Mouse (Mus musculus): ENCODE results near the gene Rps11.
A peak's percentile ranks its signal among the peaks of the same experiment; 100 is the strongest.
"Not testable (repeated sequence)": the region's sequence is repeated elsewhere in the genome, so short reads cannot be mapped to it uniquely, and the experiment has no call there.

Rps11 gene

DNA sequence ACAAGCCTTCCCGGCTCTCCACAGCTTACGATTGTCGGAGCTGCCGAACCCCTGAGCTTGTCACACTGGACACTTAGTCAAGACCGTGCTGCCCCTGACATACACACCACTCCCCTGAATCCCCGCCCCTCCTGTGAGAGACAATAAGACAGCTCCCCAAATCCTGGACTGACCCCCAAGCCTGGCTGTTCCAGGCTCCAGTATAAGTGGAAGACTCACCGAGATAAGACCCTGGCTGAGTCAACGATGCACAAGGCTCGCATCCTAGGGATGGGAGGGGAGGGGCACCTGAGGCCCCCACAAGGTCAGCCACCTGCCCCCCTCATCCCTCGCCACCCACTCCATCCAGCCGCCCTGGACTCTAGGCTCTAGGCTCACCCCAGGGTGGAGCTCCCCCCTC lies 7.6 kb upstream of the Rps11 start:
- no peak for DNase-seq

GRCm38 (mm10) chr7:45129776-45130512 lies 5.7 kb upstream of the Rps11 start:
- DNase-seq, result no peak

- peak; percentile 52 to 71 for DNase-seq
Measured at GRCm38 (mm10) chr7:45129318-45129717, 5.1 kb upstream of the Rps11 start.

DNA sequence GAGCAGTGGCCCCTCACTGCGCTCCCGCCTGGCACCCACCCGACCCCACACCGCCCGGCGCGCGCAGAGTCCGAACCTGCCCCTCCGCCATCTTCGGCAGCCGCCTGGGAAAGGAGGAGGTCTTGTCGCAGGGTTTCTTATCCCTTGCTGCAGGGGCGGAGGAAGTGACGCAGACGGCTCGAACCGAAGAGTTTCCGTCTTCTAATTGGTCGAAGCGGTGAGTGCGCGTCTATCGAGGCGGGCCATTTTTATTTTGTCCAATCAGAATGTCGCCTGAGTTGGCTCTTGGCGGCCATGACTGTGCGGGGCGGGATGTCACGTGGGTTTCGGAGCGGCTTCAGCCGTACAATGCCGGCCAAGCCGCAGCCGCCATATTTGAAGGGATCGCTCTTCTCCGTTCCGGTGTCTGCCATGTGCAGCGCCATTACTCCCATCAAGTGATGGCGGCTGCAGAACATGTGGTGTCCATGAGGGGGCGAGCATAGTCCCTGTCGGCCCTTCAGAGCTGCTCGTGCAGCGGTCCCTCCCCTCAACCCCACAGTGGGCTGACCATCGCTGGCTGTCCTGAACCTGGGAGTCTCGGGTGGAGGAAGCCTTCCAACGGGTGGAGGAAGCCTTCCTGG lies 4.5 kb upstream of the Rps11 start, which contains the start of gene Rpl13a:
Gene Rpl13a, minus strand, starts transcription at position 138 of the 623 bp plus-strand sequence.
- peak; percentile 98 to 99 for DNase-seq

DNA sequence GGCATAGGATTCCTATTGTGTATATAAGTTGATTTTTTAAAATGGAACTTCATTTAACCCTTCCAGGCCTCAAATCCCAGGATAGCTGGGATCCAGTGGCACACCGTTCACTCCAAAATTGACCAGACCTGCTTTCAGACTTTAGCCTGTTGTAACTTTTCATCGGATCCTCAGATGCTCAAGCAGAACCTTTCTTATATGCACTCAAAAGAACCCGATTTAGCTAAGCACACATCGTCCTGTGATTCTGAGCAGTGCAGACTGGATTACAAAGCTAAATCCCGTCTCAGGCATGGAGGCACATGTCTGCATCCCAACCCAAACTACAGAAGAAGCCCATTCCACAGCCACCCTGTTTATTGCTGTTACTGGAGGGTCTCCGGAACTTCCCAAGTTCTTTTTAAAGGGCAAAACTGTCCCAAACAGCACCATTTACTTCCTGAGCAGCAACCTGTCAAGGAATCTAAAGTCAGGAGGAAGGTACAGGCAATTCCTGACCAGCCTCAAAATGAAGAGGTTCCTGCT lies 3.5 kb upstream of the Rps11 start:
- no peak for DNase-seq

- no peak for DNase-seq
Measured at GRCm38 (mm10) chr7:45126844-45127699, 2.8 kb upstream of the Rps11 start.

- DNase-seq, result no peak
Measured at GRCm38 (mm10) chr7:45126147-45126843, 2.1 kb upstream of the Rps11 start.

- DNase-seq, result not testable (repeated sequence)
Measured at GRCm38 (mm10) chr7:45125649-45126048, 1.4 kb upstream of the Rps11 start.

GRCm38 (mm10) chr7:45125144-45125600 lies 933 bp upstream of the Rps11 start:
- DNase-seq, result no peak

- DNase-seq, result peak; percentile 35 to 68
Measured at GRCm38 (mm10) chr7:45123186-45123570, 1.1 kb downstream of the Rps11 start.

GRCm38 (mm10) chr7:45122561-45123185 lies 1.6 kb downstream of the Rps11 start:
- DNase-seq, result no peak

- DNase-seq, result no peak
Measured at GRCm38 (mm10) chr7:45121966-45122365, 2.3 kb downstream of the Rps11 start.

GRCm38 (mm10) chr7:45121404-45121803 lies 2.8 kb downstream of the Rps11 start:
- DNase-seq, result peak; percentile 77 to 79

DNA sequence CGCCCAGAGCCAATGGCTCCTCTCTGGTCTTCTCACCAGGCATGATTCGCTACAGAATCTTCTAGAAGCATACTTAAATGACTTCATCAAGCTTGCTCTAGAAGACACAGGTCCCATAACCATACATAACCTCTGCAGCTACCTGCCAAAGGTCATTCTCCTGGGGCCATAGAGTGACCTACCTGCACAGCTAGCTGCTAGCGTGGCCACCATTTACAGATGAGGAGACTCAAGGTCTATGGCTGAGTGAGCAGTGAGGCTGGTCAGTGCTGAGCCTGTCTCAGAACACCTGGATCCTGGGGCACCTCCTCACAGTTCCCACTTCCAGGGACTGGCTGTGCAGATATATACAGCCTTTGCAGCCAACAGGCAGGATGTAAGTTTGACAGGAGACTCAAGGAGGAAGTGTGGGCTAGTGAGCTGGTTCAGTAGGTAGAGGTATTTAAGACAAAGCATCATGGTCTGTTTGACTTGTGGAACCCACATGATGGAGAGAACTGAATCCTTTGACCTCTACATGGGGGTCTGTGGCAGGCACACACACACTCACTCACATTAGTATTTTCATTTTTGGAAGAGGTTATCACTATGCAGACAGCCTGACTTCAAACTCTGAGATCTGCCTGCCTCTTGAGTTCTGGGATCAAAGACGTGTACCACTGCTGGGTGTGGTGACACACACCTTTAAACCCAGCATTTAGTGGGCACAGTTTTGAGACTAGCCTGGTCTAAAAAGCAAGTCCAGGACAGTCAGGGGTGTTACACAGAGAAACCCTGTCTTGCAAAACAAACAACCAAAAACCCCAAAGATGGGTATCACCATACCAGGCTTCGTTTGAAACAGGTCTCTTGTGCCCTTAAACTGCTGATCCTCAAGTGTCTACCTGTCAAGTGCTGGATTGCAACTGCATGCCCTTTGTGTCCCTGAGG lies 4.2 kb downstream of the Rps11 start:
- DNase-seq, result no peak

- no peak for DNase-seq
Measured at GRCm38 (mm10) chr7:45118336-45118735, 5.9 kb downstream of the Rps11 start.

DNA sequence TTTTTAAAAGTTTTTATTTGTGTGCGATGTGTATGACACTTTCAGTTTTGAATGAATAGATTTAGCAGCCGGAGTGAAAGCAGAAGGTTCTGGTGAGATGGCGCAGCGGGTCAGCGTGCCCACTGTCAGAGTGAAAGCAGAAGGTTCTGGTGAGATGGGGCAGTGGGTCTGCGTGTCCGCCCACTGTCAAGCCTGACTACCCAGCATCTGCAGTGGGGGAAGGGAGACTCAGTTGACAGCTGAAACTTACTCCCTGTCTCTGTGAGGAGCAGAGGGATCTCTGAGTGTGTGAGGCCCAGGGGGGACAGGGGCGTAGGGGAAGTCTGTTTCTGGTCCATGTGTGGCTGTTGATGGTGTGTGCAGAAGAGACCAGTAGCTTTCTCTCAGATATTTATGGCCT lies 6.7 kb downstream of the Rps11 start:
- no peak for DNase-seq

- no peak for DNase-seq
Measured at GRCm38 (mm10) chr7:45113476-45113875, 10.8 kb downstream of the Rps11 start.

DNA sequence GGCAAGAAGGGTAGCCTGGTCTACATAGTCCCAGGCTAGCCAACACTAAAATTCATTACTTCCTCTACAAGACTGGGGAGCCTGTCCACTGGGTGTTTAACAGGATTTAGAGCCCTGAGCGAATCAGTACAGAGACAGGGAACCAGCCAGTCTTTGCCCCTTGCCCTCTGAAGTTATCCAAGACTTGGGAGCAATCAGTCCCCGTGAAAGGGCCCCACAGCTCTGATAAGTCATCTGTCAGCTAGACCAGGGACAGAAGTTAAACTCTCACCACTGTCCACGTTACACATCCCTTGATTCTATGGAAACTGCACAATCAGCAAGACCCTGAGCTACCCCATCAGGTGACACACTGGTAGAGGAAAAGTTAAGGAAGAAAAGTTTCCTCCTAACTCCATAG lies 11.7 kb downstream of the Rps11 start:
- DNase-seq, result no peak

DNA sequence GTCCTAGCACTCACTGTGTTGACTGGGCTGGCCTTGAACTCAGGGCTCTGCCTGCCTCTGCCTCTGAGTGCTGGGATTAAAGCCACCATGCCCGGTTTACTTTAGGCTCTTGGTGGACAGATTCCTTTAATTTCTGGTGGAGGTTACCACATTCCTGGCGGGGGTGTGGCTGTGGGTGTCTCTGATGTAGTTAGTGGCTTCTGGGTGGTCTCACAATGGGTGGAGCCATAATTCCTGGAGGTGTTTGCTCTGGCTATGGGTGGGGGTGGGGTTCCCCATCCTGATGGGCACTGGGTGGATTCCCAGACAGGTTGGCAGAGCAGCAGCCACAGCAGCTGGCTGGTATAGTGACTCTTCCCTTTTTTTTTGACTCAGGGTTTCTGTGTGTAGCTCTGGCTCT lies 12.3 kb downstream of the Rps11 start:
- no peak for DNase-seq

GRCm38 (mm10) chr7:45110089-45110488 lies 14.2 kb downstream of the Rps11 start:
- DNase-seq, result not testable (repeated sequence)

Data from kidney, postnatal 36 days (tissue).